Mouse (Mus musculus) C2C12 (cell line): ENCODE measurements around the gene Coro1b.

Experiments used
- CEBPB ChIP-seq: IDR thresholded peaks from one replicate; pipeline ENCODE4 v1.6.1; 2011; ENCODE audit warnings: low read depth, mild to moderate bottlenecking, control low read depth, moderate library complexity
- CTCF ChIP-seq: IDR thresholded peaks from one replicate; pipeline ENCODE4 v1.5.1; 2011; ENCODE audit not compliant: control insufficient read depth, insufficient read depth, insufficient read length
- FOSL1 ChIP-seq: IDR thresholded peaks from one replicate; pipeline ENCODE4 v1.8.0; 2011; ENCODE audit warnings: mild to moderate bottlenecking, low read length; ENCODE audit not compliant: poor library complexity, insufficient read depth, severe bottlenecking
- MAX ChIP-seq: IDR thresholded peaks from one replicate; pipeline ENCODE4 v1.6.1; 2011; ENCODE audit warnings: mild to moderate bottlenecking, control low read depth
- MYOD1 ChIP-seq: IDR thresholded peaks from one replicate; pipeline ENCODE4 v1.6.1; 2011; ENCODE audit warnings: low read depth; ENCODE audit not compliant: control insufficient read depth, insufficient read length
- MYOG ChIP-seq: IDR thresholded peaks from one replicate; pipeline ENCODE4 v1.6.1; 2011; ENCODE audit not compliant: control insufficient read depth, insufficient read length; ENCODE audit errors: extremely low read depth

- TF ChIP-seq CEBPB, result no peak
- TF ChIP-seq CTCF, result no peak
- TF ChIP-seq MYOD1, result no peak
- no peak for TF ChIP-seq MYOG
- no peak for TF ChIP-seq MAX
- TF ChIP-seq FOSL1, result no peak
Observed at GRCm38 (mm10) chr19:4163543-4163887, 15.1 kb downstream of the Coro1b start.
